Mouse (Mus musculus) retina, adult 2 months (tissue): Measurements from ENCODE around the gene Kdr.

ENCODE experiments used
- DNase-seq: peaks from one replicate; pipeline ENCODE4 v3.0.0-alpha.2; 2012; ENCODE audit warnings: low read depth, low spot score

Kdr gene

DNA sequence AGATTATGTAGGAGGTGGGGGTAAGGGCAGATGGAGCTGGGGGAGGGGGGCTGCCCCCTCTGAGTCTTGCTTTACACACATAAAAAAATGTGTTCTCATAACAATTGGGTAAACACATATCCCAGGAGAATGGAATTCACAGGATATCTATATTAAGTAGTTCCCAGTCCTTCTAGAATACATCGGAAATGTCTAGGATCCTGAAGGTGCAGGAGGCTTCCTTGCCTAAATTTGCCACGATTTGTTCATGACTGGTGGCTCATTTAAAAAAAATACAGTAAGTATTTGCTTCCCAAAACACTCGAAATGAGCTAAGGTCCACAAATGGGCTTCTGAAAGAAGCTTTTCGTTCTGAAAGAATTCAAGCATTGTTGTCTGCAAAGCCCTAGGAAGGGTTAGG, 61.0 kb downstream of the Kdr start:
- DNase-seq, result no peak

DNA sequence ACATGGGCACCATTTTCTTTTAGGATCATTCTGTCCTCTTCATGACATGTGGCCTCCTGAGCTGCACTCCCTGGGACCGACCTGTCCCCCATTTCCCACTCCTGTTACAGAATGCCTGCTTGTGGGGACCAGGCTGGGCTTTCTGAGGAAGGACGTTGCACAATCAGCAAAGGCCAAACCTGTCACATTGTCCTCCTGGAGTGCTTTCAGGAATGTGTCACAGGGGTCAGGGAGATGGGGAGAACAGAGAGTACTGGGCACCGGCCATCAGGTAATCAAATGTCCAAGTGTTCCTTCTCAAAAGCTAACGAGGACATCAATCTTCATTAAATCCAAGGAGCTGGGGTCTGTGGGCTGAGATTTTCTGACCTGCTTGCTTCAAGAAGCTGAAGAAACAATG, 72.2 kb downstream of the Kdr start:
- DNase-seq, result no peak

GRCm38 (mm10) chr5:75900231-75900920, 77.9 kb downstream of the Kdr start:
- no peak for DNase-seq

GRCm38 (mm10) chr5:75895351-75895750, 82.9 kb downstream of the Kdr start:
- DNase-seq, result no peak

DNA sequence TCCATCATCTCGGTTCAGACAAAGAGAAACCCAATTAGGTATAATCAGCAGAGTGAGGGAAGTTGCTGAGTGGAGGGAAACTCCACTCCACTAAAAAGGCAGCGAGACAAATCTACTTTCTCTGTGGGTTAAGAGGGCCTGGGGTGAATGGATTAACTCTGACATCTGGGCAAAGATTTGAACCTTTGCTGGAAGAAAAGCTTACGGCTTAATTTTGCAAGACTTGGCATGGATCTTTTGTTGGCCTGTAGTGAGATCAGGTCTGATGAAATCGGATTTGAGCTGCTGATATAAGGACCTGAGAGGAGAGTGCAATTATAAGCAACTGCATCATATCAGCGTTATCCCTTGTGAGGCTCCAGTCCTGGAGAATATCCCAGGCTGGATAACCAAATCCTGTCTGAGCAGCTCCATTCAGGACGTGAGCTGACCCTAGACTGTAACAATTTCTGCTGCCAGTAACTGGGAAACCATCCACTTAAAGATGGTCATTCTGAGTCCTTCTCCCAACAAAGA, 85.2 kb downstream of the Kdr start:
- no peak for DNase-seq
